In the genomic region with DNA sequence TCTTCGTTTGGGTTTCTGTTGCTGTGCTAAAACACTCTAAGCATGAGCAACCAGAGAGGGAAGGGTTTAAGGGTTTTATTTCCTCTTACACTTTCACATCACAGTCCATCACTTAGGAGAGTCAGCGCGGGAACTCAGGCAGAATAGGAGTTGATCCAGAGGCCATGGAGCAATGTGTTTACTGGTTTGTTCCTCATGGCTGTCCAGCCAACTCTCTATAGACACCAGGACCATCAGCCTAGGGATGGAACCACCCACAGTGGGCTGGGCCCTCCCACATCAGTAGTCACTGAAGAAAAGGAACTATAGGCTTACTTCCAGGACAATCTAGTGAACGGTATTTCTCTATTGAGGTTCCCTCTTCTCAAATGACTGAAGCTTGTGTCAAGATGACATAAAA, we compare ENCODE assay signal across 16 mouse cellular contexts.
"Had no signal": no experiment of that assay in that cellular context is flagged by ENCODE, and none has a peak within 500 bp of the region (broad histone marks: within the 10 kb centered on the region; RNA-seq: fewer than 3 reads in every experiment).

No protein-coding gene starts in this region.

- H3K4me2 ChIP-seq: liver, embryonic 12.5 days; midbrain, embryonic 12.5 days; neural tube, embryonic 15.5 days had no signal

- H3K27ac ChIP-seq: left cerebral cortex, adult 2 months; limb, embryonic 10.5 days; liver, embryonic 12.5 days; macrophage; midbrain, embryonic 12.5 days; neural tube, embryonic 15.5 days had no signal

- H3K4me3 ChIP-seq: left cerebral cortex, adult 2 months; limb, embryonic 10.5 days; liver, embryonic 12.5 days; midbrain, embryonic 12.5 days; myocyte; neural tube, embryonic 15.5 days had no signal

- DNase-seq: kidney, adult 11 months; kidney, adult 9 months; kidney, postnatal 10 days; kidney, postnatal 4 days; right cerebral cortex, adult 18-20 months; right cerebral cortex, postnatal 25 days; thymus, adult 18-20 months; thymus, postnatal 14 days had no signal

- H3K9ac ChIP-seq: liver, embryonic 12.5 days; midbrain, embryonic 12.5 days; neural tube, embryonic 15.5 days had no signal

- H3K9me3 ChIP-seq: limb, embryonic 10.5 days; liver, embryonic 12.5 days; midbrain, embryonic 12.5 days; neural tube, embryonic 15.5 days had no signal

- ATAC-seq: liver, embryonic 12.5 days; midbrain, embryonic 16.5 days had no signal

- H3K36me3 ChIP-seq: limb, embryonic 10.5 days; liver, embryonic 12.5 days; midbrain, embryonic 12.5 days; neural tube, embryonic 15.5 days had no signal

- H3K4me1 ChIP-seq: limb, embryonic 10.5 days; midbrain, embryonic 12.5 days; neural tube, embryonic 15.5 days had no signal

- H3K27me3 ChIP-seq: liver, embryonic 12.5 days; midbrain, embryonic 12.5 days; neural tube, embryonic 15.5 days had no signal
